Mouse (Mus musculus) brain, embryonic 14.5 days (tissue): ENCODE measurements at regions not wholly inside any gene's neighbourhood (a gene's known extent, or its start where the extent isn't known, plus 50 kb on each side); places are given as distances from the start of the nearest gene placed in this dataset.
A peak's percentile ranks its signal among the peaks of the same experiment; 100 is the strongest.
"Not testable (repeated sequence)": the region's sequence is repeated elsewhere in the genome, so short reads cannot be mapped to it uniquely, and the experiment has no call there.

Experiments used
- DNase-seq: peaks from one replicate; pipeline ENCODE4 v3.0.0-alpha.2; 2011; ENCODE audit warnings: low read depth
- CTCF ChIP-seq: fragments of 200-500 bp; IDR thresholded peaks from 2 replicates; pipeline ENCODE4 v1.5.1; 2012; ENCODE audit warnings: inconsistent platforms, mild to moderate bottlenecking, moderate library complexity, borderline replicate concordance; ENCODE audit not compliant: insufficient read depth, insufficient read length; ENCODE audit errors: extremely low read depth
- POLR2A ChIP-seq: fragments of 200-500 bp; IDR thresholded peaks from 2 replicates; pipeline ENCODE4 v1.6.1; 2012; ENCODE audit warnings: mild to moderate bottlenecking, inconsistent platforms, borderline replicate concordance; ENCODE audit not compliant: poor library complexity, insufficient read depth, insufficient read length, severe bottlenecking; ENCODE audit errors: extremely low read depth

GRCm38 (mm10) chr12:93754505-93754904 lies 1905.5 kb upstream of the Sel1l start:
- not testable (repeated sequence) for DNase-seq

- TF ChIP-seq POLR2A (no peak), CTCF (no peak)
- DNase-seq, result no peak
Measured at GRCm38 (mm10) chr12:93748300-93748847, 1899.4 kb upstream of the Sel1l start.

- peak; percentile 76 for DNase-seq
- no peak for TF ChIP-seq CTCF
- no peak for TF ChIP-seq POLR2A
Measured at GRCm38 (mm10) chr12:93718704-93719497, 1869.9 kb upstream of the Sel1l start.

- no peak for DNase-seq
- TF ChIP-seq CTCF (no peak), POLR2A (no peak)
Measured at GRCm38 (mm10) chr12:93705956-93706355, 1857.0 kb upstream of the Sel1l start.

GRCm38 (mm10) chr12:93687196-93687595 lies 1838.2 kb upstream of the Sel1l start:
- TF ChIP-seq CTCF (no peak), POLR2A (no peak)
- peak; percentile 23 for DNase-seq

- DNase-seq, result no peak
- no peak for TF ChIP-seq POLR2A
- no peak for TF ChIP-seq CTCF
Measured at GRCm38 (mm10) chr12:93684385-93684784, 1835.4 kb upstream of the Sel1l start.

- TF ChIP-seq CTCF, result no peak
- DNase-seq, result no peak
Measured at GRCm38 (mm10) chr12:93677478-93677877, 1828.5 kb upstream of the Sel1l start.

- TF ChIP-seq CTCF, result no peak
- TF ChIP-seq POLR2A, result no peak
Measured at GRCm38 (mm10) chr12:93675032-93675431, 1826.1 kb upstream of the Sel1l start.

GRCm38 (mm10) chr12:93669211-93669610 lies 1820.3 kb upstream of the Sel1l start:
- no peak for DNase-seq
- TF ChIP-seq CTCF, result no peak
- TF ChIP-seq POLR2A, result no peak

More at GRCm38 (mm10) chr12:93675032-93675431, 1826.1 kb upstream of the Sel1l start:
- DNase-seq, result no peak

GRCm38 (mm10) chr12:93666799-93667198 lies 1817.8 kb upstream of the Sel1l start:
- DNase-seq, result no peak
- no peak for TF ChIP-seq CTCF
- no peak for TF ChIP-seq POLR2A
